Mouse (Mus musculus) bone marrow macrophage, adult 2 months (primary cell): ENCODE data around the gene Net1.

Source experiments
- CTCF ChIP-seq: IDR thresholded peaks from 2 replicates; pipeline ENCODE4 v1.5.1; 2012; ENCODE audit warnings: low read depth, mild to moderate bottlenecking, low read length, moderate library complexity
- POLR2A ChIP-seq: IDR thresholded peaks from 2 replicates; pipeline ENCODE4 v1.6.1; 2012; ENCODE audit warnings: mild to moderate bottlenecking, low read depth, low read length, borderline replicate concordance

- TF ChIP-seq POLR2A (no peak), CTCF (no peak)
Measured at GRCm38 (mm10) chr13:3896032-3896431, 22.0 kb downstream of the Net1 start.
